Mouse (Mus musculus) mature B cell (primary cell): Measurements from ENCODE around the gene Shtn1.

Experiments used
- in situ Hi-C: fragments of 300-500 bp; cut with MboI; formaldehyde crosslinking; loops from 2 replicates; pipeline ENCODE4 v1.14.3; 2019

Shtn1 gene

GRCm38 (mm10) chr19:59075472-59076101, at the start of gene Shtn1:
TSS of gene Shtn1 (minus strand) at chr19:59076100.
- in situ Hi-C loops, result no loop called here

GRCm38 (mm10) chr19:59114152-59114551, 38.3 kb upstream of the Shtn1 start:
- in situ Hi-C loops, result no loop called here

- in situ Hi-C loops, result no loop called here
These were observed 34.0 kb upstream of the Shtn1 start for GRCm38 (mm10) chr19:59109937-59110336.

- in situ Hi-C loops, result no loop called here
These were observed 22.4 kb upstream of the Shtn1 start for GRCm38 (mm10) chr19:59098315-59098714.

- in situ Hi-C loops, result no loop called here
These were observed 16.4 kb upstream of the Shtn1 start for GRCm38 (mm10) chr19:59092295-59092694.

GRCm38 (mm10) chr19:59090337-59090736, 14.4 kb upstream of the Shtn1 start:
- in situ Hi-C loops, result no loop called here

GRCm38 (mm10) chr19:59084296-59084695, 8.4 kb upstream of the Shtn1 start:
- in situ Hi-C loops, result no loop called here

GRCm38 (mm10) chr19:59076131-59076530, 231 bp upstream of the Shtn1 start:
- in situ Hi-C loops, result no loop called here

- in situ Hi-C loops, result no loop called here
These were observed 944 bp downstream of the Shtn1 start for GRCm38 (mm10) chr19:59074841-59075471.

- in situ Hi-C loops, result no loop called here
These were observed 1.5 kb downstream of the Shtn1 start for GRCm38 (mm10) chr19:59074381-59074780.

GRCm38 (mm10) chr19:59073006-59073405, 2.9 kb downstream of the Shtn1 start:
- in situ Hi-C loops, result no loop called here

GRCm38 (mm10) chr19:59071979-59072378, 3.9 kb downstream of the Shtn1 start:
- in situ Hi-C loops, result no loop called here

GRCm38 (mm10) chr19:59071396-59071795, 4.5 kb downstream of the Shtn1 start:
- in situ Hi-C loops, result no loop called here

- in situ Hi-C loops, result no loop called here
These were observed 8.2 kb downstream of the Shtn1 start for GRCm38 (mm10) chr19:59067652-59068051.

GRCm38 (mm10) chr19:59066670-59067069, 9.2 kb downstream of the Shtn1 start:
- in situ Hi-C loops, result no loop called here

GRCm38 (mm10) chr19:59066115-59066514, 9.8 kb downstream of the Shtn1 start:
- in situ Hi-C loops, result no loop called here

- in situ Hi-C loops, result no loop called here
These were observed 11.3 kb downstream of the Shtn1 start for GRCm38 (mm10) chr19:59064616-59065015.

GRCm38 (mm10) chr19:59063568-59063967, 12.3 kb downstream of the Shtn1 start:
- in situ Hi-C loops, result no loop called here

- in situ Hi-C loops, result no loop called here
These were observed 17.8 kb downstream of the Shtn1 start for GRCm38 (mm10) chr19:59058105-59058504.

- in situ Hi-C loops, result no loop called here
These were observed 18.5 kb downstream of the Shtn1 start for GRCm38 (mm10) chr19:59057366-59057765.

- in situ Hi-C loops, result no loop called here
These were observed 21.3 kb downstream of the Shtn1 start for GRCm38 (mm10) chr19:59054632-59054951.

- in situ Hi-C loops, result no loop called here
These were observed 21.8 kb downstream of the Shtn1 start for GRCm38 (mm10) chr19:59053931-59054631.

- in situ Hi-C loops, result no loop called here
These were observed 23.0 kb downstream of the Shtn1 start for GRCm38 (mm10) chr19:59052783-59053490.
